Mouse (Mus musculus) CD8-positive naive resting alpha-beta T cell, adult 2 months (primary cell): ENCODE measurements around the gene 5730596B20Rik.

Source experiments
- DNase-seq, 2 experiments: peaks; one replicate each; pipeline ENCODE4 v3.0.0; 2022; ENCODE audit warnings: low read depth in 2 of 2, low spot score in 2 of 2

Gene 5730596B20Rik

DNA sequence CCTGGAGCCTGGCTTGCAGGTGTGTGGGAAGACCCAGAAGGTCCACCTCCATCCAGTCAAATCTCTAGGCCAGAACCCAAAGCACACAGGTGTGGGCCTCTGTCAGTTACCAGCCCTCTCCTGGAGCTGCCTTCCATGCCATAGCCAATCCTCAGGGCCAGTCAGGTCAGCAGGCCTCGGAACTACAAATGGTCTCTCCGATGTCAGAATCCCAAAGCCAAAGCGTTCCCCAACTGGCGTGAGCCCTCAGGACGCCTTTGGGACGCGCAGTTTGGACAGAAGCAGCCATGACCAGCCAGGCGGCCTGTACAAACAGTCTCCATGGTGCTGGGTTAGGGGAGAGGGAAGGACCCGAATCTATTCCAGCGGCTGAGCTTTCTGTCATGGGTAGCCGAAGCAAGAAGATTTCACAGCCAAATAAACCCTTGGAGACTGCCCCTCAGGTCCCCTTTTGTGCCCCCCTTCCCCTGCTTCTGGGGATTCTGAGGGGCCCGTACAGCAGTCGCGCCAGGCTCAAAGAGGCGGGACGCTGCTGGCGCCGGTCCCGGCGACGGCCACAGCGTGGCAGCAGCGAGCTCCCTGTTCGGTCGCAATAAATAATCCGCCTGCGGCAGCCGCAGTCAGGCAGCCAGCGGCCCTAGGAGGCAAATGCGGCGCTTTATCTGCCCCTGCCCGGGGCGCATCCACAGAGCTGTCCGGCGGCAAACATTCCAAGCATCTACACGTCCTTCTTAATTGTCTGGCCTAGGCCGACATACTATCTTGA is 34.1 kb downstream of the 5730596B20Rik start:
- peak; percentile 60 to 73 for DNase-seq

DNA sequence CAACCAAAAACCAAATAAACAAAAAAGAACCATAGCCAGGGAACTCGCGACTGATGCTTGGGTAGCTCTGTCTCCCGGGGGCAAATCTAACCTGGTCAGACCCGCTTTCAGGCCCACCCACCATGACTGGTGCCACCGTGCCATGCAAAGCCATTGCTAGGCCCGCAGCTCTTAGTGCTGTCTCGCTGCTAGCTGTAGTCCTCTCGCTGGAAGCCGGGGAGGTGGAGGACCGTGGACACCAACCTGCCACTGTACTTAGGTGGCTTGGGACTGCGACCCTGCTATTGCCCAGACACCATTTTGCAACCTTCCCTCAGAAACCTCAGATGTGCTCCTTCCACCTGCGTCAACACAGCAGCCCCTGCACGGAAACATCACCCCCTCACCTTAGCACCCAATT is 34.7 kb downstream of the 5730596B20Rik start:
- DNase-seq: no peak

DNA sequence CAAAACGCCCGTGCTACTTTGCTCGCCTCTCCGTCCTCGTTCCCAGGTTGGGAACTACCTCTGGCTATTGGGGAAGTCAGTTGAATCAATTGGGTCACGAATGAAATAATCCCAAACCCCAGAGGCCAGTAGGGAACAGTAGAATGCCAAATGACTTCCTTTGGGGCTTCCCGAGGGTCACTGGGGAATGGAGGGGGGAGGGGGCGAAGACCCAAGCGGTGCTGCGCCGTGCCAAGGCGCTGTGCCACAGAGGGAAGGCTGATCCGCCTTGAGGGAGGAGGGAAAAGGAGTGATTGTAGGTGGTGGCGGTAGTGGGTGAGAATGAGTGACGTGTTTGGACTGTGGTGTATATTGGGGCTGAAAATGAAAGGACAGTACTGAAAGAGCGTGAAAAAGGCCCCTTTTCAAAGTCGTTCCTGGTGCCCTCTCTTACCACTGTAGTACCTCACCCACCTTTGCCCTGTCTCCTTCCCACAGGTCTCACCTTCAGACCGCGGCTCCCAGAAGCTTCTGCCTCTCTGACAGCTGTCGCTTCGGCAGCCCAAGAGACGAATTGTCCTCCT is 35.3 kb downstream of the 5730596B20Rik start:
- no peak for DNase-seq

DNA sequence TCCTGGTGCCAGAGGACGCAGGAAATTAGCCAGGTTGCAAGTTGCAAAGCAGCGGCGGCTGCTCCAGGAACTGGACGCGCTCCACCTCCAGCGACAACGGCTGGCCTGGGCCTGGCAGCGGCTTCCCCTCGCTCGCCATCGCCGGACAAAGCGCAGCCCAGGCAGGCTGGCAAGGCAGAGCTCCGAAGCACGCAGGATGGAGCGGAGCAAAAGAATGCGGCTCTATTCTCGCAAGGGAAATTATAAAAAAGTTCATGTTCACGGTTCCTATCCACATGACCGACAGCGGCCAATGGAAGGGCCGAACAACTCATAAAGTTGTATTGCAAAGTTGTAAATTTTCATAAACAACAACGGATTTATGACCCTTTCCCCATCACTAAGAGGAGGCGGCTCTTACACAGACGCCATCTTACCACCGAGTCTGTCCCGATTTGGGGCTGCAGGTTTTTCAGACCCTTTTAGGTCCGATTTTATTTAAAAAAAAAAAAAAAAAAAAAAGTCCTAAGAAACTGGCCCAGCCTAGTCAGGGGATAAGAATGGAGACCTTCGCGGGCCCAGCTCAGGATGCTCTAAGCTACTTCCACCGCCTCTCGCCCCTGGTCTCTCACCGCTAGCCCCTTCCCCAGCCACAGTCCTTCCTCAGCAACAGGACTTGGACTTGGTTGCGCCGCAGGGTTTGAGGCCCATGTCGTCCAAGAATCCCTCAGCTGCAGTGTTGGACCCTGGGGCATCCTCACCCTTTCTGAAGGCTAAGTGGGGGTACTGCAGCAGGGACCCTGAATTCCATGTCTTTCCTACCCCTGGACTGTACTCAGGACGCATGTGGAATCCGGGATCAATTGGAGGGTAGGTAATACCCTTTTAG is 36.1 kb downstream of the 5730596B20Rik start, which contains the start of the genes Hoxa3 and Gm28308:
Gene Hoxa3 (minus strand): TSS at position 218 of the 868 bp plus-strand sequence.
Gene Gm28308 (minus strand): TSS at position 221 of the 868 bp plus-strand sequence.
- DNase-seq: no peak

DNA sequence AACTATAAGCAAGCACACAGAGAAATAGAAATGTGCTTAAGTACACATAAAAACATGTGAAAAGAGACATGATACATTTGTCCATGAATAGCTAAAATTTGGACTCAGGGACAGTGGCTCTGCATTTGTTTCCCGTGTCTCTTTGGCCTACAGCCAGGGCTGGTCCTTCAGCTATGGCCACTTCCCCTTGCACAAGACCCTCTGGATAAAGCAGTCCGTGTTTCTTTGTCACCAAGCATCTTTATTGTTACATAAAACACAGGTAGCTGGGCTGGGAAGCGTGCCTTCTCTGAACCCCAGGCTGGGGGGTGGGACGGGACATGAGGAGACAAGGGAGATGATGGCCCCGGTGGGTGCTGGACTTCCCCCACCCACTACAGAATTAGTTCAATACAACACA is 37.0 kb downstream of the 5730596B20Rik start:
- no peak for DNase-seq

DNA sequence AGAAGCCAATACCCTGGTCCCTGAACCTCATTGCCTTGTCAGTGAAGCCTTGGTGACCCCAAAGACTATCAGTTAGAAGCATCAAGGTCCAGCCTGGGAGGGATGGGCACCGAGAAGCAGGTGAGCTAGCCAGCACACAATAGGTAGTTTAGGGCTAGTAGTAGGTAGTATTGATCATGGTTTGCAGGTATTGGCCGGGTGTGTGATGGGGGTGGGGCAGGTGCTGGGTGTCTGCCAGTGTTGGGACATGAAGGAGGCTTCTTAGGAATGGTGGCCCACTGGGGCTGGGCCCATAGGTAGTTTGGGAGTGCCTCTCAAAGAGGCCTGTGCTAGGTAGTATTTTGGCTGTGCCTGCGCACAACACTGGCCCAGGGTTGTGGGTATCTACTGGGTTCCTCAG is 37.8 kb downstream of the 5730596B20Rik start:
- DNase-seq: no peak

DNA sequence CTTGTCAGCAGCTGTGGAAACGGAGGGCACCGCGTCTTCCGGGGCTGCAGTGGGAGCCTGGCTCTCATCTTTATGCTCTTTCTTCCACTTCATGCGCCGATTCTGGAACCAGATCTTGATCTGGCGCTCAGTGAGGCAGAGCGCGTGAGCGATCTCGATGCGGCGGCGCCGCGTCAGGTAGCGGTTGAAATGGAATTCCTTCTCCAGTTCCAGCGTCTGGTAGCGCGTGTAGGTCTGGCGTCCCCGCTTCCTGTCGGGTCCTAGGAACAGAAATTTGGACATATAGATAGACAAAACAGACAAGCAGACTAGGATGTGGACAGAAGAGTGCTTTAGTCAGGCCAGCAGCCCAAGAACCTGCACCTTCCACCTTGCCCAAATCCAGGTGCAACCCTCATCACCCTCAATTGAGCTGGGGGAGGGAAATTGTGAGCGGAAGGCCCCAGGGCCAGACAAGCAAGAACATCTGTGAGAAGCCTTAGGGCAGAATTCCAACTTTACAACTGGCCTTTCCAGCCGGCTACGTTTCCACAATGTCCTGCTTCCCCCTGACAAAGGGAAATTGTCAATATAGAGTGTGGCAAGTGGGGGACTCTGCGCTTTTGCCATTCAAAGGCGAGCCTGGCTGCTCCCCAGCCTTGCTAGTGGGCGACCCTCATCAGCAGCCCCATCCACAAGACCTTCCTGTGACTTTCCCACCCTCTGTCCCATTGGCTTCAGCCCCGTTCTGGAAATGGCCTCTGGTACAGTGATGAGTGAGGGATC is 38.7 kb downstream of the 5730596B20Rik start:
- no peak for DNase-seq

DNA sequence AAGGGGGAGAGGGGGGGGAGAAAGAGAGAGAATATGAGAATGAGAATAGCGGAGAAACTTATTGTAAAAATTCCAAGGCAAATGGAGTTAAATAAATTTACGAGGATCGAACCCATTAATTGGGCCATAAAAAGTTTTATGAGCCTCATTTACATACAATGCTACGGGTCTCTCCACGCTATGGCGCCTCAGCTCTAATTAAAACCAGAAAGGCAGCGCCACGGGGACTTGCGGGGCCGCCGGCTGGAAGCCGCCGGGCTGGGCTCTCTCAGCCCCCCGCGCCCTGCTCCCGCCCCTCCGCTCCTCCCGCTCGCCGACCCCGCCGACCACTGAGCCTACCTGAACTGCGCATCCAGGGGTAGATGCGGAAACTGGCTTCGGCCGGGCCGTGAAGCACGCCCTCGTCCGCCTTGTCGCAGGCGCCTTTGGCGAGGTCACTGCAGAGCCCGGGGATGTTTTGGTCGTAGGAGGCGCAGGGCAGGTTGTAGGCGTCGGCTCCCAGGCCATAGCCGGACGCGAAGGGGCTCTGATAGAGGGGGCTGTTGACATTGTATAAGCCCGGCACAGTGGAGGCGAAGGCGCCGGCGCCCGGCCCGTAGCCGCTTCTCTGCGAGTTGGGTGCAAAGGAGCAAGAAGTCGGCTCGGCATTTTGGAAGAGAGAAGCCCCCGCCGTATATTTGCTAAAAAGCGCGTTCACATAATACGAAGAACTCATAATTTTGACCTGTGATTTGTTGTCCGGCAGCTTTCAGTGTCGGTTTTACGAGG is 39.6 kb downstream of the 5730596B20Rik start:
- DNase-seq: no peak

DNA sequence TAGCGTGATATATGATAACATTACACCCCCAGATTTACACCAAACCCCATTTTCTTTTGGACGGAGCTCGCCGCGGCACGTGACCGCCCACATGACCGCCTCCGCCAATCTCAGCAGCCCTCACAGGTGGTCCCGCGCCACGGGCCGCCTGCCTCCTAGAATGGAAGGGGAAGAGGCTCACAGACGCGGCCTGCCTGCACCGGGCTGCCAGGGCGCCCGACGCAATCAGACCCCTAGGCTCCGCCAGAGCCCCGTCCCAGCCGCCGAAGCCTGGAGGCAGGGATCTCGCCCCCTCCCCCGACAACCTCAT is 40.1 kb downstream of the 5730596B20Rik start:
- no peak for DNase-seq

DNA sequence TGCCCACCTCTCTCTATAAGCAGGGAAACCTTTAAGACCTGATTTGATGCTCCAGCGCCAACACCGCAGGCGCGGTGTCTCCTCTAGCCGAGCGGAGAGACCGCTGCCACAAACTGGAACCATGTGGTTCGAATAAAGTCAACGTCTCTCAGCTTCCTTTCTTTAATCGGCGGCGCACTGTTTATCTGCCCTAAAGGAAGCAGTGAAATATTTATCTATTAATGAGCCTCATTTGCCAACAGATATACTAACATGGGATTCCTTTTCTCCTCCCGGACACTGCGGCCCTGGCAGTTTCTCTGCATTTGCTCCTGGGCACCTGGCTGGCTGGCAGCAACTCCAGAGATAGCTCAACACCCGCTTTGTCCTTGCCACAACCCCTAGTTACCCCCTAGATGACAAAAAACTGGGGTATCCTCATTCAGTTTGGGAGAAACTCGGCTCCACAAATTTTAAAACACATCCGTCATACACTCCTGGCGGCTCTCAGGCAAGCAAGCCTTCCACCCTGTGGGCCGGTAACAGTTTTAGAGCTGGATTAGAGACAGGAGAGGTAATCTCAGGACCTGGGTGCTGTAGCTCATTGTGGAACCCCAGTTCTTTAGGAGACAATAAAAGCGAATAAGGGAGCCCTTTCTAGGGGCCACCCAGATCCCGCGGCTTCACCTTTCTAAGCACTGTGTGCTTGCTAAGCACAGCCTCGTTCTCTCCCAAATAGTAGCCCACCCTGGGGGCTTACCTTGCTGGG is 40.8 kb downstream of the 5730596B20Rik start:
- DNase-seq: no peak

DNA sequence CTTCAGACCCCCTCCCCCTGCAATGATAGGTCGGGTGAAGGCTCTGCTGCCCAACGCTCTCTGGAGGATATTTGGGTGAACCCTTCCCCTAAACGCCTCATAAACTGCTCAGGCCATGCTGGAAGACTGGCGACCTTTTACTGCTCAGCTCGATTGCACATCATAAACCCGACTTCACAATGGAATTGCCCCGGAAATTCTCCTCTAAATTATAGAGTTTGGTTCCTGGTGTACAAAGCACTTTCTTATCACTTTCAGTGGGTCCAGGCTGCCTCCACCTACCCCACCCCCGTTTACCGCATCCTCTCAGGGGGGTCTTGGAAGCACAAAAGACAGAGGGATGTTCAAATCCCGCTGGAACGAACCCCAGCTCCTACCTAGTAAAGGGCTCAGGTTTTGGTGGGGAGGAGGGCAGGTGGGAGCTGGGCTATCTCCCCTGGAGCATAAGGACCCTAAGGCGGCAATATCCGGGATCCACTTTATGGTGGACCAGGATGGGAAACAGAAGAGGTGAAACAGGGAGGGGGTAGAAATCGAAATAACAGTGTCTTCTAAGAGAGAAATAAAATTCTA is 41.4 kb downstream of the 5730596B20Rik start:
- DNase-seq: no peak

DNA sequence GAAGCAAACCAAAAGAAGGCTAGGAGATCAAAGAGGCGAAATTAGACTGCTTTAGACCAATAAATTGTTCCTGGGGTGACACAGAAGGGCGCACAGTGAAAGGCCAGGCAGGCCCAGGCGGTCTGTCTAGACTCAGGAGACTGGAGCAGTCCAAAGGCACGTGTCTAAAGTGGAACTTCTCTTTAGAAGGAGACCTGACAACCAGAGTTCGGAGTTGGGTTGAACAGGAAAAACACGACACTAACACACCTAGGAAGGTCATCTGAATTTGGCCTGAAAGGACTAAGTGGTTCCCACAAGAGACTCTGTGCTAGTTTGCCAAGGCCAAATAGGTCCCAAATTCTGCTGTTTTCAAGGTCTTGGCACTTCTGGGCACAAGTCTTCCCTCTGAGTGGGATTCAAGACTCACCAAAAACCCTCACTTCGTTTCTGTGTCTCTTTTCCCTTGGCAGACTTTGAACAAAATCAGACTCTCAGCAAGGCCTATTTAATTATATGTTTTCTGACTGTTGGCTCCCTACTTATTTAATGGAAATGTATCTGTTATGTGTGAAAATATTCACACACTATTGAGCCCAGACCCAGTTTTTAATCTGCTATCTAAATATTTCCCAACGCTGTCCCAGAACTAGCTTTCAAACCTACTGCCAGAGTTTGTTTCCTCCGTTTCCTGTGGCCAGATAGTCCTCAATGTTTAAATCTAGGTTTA is 42.1 kb downstream of the 5730596B20Rik start:
- no peak for DNase-seq

DNA sequence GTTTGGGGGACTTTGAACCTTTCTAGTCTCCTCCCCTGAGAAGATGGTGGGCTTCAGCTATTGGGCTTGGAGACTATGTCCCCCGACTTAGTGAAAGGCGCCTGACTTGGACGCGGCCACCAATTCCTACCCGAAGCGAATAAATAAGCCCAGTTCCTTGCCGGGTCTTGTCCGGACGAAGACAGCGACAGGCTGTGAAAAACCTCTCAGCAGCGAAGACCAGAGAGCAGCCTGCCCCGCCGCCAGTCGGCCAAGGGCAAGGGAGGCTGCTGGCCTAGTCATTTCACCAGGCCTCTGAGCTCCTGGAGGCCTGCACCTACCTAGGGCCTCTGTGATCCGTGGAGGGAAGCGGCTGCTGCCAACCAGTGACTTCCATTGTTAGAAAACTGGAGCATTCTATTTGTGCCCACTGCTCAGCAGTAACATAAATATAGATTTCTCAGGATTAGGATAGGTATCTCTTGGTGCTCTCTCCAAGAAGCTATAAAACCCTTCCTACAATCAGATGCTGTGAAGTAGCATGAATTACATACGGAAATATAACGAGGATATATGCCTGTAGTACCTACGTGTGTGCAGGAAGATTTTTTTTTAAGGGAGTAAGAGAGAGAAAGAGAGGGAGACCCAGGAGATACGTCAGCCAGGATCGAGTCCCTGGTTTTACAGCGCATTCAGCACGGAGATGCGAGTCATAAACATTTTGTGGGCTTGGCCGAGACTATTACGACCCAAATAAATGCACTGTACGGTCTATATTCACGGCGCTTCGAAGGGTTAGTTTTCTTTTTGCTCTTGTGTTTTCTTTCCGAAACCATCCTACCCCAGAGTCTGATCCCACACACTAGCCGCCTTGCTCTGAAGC is 42.9 kb downstream of the 5730596B20Rik start:
- DNase-seq: no peak

DNA sequence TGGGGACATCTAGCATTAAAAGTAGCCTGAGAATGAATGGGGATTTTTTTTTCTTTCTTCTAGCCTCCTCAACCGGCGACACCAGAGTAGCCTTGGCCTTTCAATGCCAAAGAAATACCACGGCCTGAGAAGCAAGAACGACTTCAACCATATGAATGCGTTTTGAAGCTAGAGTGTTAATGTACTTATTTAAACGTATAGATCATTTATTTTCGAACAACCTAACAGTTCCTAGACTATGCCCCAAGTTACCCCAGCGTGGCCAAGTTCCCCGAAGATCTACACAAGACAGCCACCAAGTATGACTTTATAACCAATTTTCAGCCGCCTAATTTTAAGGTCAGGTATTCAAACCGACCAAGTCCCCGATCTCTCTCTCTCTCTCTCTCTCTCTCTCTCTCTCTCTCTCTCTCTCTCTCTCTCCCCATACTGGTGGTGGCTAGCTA is 43.6 kb downstream of the 5730596B20Rik start:
- DNase-seq: no peak

DNA sequence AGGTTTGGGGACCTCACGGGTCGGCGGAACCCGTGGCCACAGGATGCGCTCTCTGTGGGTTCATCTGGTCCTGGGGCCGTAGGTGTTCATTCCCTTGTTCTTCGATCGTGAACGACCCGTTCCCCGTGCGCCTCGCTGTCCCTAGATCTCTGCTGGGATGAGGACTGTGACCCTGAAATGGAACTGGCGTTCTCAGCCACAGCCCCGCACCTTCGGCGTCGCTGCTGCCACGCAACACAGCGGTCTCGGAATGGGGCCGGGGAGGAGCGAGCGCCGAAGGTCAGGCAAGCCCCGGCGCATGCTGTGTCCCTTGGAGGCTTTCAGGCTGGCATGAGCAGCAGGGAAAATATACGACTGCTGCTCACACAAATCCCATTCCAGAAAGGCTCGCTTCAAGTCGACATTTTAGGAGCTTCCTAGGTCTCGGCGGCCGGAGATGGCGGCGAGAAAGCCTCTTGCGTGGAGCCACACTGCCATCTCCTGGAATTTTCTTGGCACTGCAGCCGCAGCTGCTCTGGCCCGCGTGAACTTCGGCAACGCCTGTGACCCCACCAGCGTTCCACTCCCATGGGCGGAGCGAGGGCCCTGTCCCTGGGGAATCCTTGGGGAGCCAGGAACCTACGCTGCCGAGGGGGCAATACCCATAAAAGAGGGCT is 44.2 kb downstream of the 5730596B20Rik start, which contains the start of gene Hoxa7:
Gene Hoxa7 (minus strand): TSS at position 518 of the 656 bp plus-strand sequence.
- DNase-seq: peak; percentile 76 to 78

DNA sequence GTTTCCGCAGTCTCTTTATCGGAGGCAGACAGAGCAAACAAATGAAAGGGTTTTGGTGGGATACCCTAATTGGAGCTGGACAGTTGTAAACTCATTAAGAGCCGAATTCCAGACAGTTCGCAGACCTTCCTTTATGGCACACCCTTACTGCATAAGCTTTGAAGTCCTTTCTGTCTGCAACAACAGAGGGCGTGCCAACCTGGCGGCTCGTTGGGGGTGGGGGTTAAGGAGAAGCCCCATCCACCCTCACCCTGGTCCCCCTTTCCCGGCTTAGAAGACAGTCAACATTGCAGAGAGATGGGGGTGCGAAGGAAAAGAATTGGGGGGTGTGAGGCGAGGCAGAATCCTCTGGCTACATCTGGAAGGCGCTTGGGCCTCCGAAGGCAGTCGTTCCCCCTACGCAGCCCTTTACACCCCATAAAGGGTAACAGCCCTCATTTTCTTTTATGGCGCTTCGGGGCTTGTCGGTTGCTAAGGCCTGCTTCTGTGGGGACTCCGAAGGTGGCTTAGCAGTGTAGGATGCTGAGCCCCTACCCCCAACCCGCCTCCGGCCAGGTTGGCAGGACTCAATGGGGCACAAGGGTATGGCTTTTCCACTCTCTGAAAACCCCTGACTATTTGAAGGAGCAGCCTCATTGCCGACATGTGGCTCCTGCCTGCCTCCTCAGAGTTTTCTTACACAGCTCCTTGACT is 44.8 kb downstream of the 5730596B20Rik start:
- no peak for DNase-seq

DNA sequence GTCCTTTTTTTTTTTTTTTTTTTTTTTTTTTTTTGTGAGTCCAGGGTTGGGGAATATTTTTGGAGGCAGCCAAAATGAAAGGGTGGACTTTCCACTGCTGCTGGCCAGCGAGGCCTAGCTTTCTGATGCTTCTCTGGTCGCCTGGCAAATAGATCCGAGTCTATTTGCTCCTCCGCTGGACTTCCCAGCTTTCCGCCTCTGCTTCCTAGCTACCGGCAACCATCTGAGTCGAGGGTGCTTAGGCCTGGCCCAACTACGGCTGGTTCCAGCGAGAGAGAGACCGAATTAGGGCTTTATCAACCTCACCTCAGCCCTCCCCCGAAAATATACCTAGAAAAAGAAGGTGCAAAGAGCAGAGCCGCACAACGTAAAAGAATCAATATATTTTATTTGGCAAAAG is 45.4 kb downstream of the 5730596B20Rik start:
- DNase-seq: no peak
